Mouse (Mus musculus): Measurements from ENCODE around the gene Sh2d1a. TPM values are rescaled to one million over a fixed set of nuclear protein-coding genes. Genes with fewer than 3 reads are reported as not detected.
A peak's percentile ranks its signal among the peaks of the same experiment; 100 is the strongest.

Gene Sh2d1a
- not detected for total RNA-seq (2021)
- long read RNA-seq, experiment 1 = 0 reads
- long read RNA-seq, experiment 2 = 0 reads

DNA sequence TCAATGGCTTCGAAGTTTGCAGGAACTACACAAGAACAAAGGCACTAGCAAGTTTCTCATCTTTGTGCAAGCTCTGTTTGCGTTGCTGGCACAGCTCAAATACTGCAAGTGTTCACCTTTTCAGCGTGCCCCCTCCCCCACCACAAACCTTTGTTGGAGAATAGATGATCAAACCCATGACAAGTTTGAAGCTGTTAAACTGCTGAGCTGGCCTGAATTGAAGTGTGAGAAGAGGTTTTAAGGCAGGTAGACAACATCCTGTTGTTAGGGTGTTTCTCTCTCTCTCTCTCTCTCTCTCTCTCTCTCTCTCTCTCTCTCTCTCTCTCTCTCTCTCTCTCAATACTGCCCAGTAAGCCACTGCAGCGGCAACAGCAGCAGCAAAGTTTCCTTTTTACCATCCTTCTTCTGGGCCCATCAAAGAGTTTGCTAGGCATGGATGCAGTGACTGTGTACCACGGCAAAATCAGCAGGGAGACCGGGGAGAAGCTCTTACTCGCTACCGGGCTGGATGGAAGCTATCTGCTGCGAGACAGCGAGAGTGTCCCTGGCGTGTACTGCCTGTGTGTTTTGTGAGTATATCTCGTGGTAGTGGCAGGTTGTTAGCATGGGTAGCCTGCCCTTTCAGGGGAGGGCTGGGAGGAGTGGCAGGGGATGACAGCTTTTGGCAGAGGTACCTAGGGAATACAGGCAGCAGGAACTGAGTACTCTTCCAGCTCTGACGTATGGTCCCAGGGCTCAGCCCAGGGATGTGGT lies at the start of gene Sh2d1a:
TSS of gene Sh2d1a (plus strand) at position 163 of the 753 bp plus-strand sequence.
- DNase-seq (ENCODE audit: low spot score in 2 of 2) = no peak

DNA sequence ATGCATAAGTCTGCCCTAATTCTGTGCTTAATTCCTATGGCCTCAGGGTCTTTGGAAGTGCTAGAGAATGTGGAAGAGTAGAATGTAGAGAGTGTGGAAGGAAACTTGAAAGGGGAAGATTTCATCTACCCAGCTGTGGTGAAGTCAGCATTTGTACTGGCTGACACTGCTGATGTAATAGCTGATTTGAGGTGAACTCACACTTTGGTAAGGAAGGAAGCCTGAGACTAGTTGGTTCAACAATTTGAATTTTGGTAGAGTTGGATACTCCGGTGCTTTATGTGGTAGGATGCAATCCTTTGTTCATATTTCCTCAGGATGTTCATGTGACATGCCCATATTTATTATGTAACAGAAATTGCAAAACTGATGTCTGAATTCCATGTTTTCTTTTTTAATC lies 49.3 kb upstream of the Sh2d1a start:
- no peak for DNase-seq (ENCODE audit: low spot score in 2 of 2)

DNA sequence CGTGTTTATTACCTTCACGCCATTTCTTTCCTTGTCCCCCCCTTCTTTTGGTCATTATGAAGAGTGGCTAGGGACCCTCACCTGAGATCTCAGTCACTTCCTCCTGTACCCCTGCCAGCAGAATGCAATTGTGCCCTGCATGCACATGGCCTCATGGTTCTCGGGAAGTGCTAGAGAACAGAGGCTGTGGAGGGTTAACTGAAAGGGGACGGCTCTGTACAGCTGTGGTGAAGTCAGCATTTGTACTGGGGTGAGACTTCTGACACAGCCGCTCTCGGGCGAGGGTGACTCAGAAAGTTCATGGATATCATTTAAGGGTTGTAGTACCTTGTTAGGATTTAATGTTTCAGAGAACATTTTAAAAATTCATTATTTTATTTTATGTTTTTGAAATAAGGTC lies 47.7 kb upstream of the Sh2d1a start:
- no peak for DNase-seq (ENCODE audit: low spot score in 2 of 2)

DNA sequence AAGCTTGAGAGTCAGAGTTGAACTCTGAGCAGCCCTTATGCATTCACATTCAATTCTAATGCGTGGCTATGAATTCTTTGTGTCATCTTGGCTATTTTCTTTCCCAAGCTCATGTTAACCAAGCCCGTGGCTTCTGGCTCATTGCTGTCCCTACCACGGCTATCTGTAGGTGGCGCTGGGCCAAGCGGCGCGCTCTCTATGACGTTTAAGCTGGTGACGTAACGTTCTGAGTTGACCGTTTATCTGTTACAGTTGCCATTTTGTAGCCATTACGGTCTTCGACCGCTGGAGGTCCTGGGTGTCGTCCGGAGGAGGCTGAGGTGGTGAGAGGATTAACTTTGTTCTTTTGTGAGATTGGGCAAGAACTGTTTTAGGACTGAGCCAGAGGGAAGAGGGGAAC lies 12.8 kb upstream of the Sh2d1a start, which contains the start of gene Tex13c2:
TSS of gene Tex13c2 (plus strand) at position 246 of the 400 bp plus-strand sequence.
- no peak for DNase-seq (ENCODE audit: low spot score in 2 of 2)

DNA sequence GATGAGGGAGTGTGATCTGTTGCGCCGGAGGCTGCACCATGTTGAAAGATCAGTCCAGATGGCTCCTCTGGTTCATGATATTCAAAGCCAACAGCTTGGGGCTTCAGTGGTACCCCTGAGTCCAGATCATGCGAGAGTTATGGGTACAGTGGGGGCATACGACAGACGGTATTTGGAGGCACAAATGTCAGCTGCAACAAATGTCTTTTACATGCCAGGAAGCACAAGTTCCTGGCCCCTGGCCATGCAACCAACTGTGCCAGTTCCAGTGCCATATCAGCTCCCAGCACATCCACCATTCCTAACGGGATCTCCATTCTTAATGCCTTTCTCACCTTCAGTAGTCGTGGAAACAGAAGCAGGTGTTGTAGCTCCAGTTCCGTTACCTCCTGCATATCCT lies 11.9 kb upstream of the Sh2d1a start:
- no peak for DNase-seq (ENCODE audit: low spot score in 2 of 2)

DNA sequence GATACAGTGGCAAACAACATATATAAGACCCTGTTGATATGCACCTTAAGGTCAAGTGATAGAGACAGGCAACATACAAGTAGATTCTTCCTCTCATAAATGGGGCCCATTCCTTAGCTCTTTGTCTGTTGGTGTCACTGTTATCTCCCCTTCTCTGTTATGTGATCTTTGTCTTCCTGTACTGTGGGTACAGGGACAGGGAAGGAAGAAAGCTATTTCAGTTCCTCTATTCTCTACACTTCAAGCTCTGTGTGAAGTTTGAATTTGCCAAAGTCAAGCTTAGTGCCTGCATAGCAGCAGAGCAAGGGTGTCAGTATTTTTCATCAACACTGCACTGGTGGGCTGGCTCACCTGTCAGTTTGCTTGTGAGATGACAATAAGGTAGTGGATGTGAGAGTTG lies 1.7 kb upstream of the Sh2d1a start:
- no peak for DNase-seq (ENCODE audit: low spot score in 2 of 2)

DNA sequence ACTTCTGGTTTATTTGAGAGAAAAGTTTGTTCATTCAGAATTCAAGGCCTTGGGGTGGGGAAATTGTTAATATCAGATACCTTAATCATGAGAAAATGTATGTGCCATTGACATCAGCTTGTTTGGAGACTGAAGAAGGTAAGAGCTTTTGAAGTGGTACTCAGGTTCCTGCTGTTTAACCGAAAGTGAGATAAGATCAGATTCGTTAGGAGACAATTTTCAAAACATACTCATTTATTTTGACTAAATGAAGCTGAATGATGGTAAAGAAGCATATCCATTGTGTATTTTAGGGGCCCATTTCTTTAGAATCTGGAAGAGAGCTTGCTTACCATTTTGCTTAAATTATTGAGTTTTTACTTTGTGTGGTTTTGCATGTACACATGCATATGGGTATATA lies 8.9 kb downstream of the Sh2d1a start:
- DNase-seq (ENCODE audit: low spot score in 2 of 2) = no peak

DNA sequence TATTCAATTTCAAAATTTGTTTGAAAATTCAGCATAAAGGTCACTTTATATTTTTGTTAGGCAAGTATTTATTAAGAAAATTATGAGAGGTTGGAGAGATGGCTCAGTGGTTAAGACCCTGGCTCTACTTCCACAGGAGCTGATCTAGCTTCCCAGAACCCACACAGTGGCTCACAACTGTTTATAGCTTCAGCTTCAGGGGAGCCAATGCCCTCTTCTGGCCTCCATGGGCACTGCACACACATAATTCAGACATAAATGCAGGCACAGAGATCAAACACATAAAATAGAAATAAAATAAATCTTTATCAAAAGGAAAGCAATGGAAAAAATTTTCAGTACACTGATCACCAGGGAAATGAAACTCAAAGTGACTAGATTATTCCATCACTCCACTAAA lies 10.3 kb downstream of the Sh2d1a start:
- no peak for DNase-seq (ENCODE audit: low spot score in 2 of 2)

DNA sequence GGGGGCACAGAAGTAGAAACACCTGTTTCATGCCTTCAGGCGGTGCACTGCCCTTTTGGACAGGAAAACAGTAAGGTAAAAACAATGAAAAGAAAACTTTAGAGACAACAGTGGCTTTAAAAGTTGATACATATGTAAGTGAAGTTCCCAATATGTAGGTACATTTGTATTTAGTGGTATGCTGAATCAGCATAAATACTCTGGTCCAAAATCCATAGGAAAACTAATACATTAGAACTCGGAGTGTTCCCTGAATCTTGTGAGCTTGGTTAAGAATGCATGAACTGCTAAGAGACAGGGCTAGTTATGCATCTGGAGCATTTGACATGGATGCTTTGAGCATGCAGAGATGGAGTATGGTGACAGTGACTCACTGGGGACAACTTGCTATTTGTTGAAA lies 20.6 kb downstream of the Sh2d1a start:
- no peak for DNase-seq (ENCODE audit: low spot score in 2 of 2)

DNA sequence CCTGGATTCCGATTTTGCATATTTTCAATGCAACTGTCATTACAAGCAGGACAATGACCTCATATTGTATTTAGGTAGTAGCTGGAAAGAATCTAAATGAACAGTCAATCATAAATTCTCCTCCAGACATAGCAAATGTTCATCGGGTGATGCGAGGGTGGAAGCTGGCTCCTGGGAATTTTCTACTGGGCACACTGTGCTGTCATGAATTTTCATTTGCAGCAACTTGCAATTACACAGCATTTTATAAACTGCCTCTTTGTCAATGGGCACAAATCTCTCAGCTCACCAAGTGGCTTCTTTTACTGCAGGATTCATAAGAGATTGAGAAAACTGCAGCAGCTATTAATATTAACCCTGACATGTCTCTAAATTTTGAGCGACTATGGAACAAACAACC lies 28.4 kb downstream of the Sh2d1a start:
- no peak for DNase-seq (ENCODE audit: low spot score in 2 of 2)

DNA sequence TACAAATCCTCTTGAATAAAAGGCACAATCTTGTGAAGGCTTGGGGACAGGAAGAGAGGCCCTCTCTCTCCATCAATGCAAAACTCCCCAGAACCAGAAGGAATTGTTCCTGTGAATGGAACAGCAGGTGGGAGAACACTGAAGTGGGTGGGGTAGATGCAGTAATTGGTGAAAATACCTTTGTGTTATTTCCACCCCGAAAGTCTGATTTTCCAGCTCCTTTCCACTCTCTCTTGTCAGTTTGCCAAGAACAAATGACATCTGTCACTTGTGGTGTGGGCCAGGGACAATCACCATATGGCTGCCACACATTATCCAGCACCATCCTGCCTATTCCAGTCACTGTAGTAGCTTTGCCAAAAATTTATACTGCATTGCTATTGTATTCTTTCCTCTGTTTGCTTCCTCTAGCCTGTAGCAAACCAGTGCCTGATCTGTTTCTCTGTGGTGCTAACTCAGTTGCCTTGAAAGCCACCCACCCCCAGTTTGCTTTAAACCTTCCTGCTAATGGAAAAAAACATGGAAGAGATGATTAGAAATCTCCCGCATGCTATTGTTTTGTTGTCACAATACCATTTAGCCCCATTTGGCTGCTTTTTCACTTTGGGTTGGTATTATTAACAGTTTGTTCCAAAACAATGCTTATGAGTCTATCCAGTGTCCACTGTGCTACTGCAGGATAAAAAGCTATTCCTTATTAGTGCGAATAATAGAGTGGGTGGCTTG lies 37.9 kb downstream of the Sh2d1a start:
- DNase-seq (ENCODE audit: low spot score in 2 of 2) = no peak

DNA sequence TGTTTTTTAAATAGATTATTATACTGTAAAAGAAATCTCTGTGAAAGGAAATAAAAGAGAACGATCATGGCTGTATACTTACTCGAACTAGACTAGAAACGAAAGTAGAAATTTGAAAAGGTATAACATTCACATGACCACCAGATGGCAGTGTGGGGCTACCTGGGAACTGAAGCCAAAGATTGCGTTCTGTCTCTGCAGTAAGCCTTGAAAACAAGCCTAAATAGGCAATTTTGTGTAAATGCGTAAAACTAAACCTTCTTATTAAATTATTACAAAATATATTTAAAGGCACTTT lies 38.5 kb downstream of the Sh2d1a start:
- peak in 1 of 2 experiments; percentile 29 for DNase-seq (ENCODE audit: low spot score in 2 of 2)

DNA sequence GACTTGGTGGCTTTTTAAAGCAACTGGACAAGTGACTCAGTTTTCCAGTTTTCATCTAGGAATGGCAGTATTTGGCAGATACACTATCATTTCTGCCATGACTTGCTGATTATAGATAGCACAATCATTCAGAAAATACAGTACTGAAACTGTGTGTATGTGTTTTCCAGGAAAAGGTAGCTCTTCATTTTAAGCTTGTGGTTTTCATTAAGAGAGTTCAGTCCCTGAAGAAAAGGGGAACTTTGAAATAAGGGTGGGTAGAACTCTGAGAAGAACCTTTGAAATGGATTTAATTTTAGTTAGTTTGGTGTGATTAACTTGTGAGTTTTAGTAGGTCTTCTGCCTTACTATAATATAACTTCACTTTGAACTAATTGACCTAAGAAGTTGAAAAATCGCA lies 42.8 kb downstream of the Sh2d1a start:
- no peak for DNase-seq (ENCODE audit: low spot score in 2 of 2)

DNA sequence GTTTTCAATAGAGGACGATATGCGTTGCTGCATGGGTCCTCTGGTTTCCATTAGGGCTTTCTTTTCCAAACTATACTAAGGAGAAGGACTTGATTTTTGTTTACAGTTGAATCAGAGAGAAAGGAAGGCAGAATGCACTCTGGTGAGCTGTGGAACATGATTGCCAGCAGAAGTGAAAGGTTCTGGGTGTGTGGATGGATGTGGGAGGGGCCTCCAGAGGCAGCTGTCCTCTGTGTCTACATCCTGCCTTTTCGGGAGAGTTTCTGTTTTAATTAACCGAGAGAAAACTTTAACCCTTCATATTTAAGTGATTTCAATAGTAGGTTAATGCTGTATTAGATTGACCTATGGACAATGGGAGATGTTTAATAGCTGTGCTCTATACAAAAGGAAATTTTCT lies 46.3 kb downstream of the Sh2d1a start:
- no peak for DNase-seq (ENCODE audit: low spot score in 2 of 2)

DNA sequence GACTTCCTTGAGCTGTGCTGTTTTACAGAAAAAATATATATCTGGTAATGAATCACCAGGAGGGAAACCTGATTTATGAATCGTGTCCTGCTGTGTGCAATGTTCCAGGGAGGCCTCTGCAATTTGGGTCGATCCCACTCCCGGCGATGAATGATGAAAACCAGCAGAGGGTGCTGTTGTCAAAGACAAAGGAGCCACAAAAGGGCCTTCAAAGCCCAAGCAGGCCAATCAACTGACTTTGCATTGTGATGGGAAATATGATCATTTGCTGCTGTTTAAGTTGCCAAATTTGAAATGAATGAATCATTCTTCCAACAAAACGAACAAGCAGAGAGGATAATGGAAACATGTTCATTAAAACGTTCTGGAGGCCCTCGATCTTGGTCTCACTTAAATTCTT lies 55.0 kb downstream of the Sh2d1a start:
- peak in 1 of 2 experiments; percentile 4 for DNase-seq (ENCODE audit: low spot score in 2 of 2)

DNA sequence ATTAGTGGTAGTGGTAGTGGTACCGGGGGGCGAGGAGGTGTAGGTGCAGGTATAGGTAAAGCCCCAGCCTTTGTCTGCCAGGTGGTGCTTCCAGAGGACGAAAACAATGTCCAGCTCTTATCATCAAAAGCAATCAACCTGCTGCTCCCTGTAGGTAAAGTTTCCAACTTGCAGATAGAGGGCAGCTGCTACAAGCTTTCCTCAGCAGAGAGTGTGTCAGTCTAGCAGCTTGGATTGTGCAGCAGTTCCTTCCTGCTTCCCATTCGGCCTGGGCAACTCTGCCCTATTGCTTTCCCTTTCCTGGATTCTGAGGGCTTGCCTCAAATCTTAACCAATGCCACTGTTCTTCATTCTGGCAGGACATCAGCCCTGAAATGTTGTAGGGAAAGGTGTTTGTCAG lies 56.4 kb downstream of the Sh2d1a start:
- no peak for DNase-seq (ENCODE audit: low spot score in 2 of 2)

Other genes with a start within 250 kb of the Sh2d1a start
- not detected for gene Tex13c2, start 12.8 kb upstream of the Sh2d1a start, total RNA-seq (2021)

Measured in adrenal gland, postnatal 4 days (tissue).